Mouse (Mus musculus): ENCODE data around the gene Rnf144b.

Gene Rnf144b

DNA sequence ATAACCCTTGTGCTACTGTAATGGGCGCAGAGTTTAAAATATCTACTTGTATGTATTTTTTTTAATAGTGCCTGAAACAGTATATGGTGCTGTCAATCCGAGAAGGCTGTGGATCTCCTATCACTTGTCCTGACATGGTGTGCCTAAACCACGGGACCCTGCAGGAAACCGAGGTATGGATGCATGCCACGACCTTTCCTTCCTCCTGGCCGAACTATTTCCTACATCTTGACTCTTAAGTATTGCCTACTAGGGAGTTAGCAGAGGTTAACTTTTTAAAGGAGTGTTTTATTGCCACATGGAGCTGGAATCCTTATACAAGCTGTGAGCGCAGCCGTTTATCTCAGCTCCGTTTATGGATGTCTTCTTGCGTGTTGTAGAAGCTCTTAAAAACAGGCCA lies 98.0 kb downstream of the Rnf144b start:
- WGBS, result 78% methylated on average over 10 of the region's 10 CpGs

DNA sequence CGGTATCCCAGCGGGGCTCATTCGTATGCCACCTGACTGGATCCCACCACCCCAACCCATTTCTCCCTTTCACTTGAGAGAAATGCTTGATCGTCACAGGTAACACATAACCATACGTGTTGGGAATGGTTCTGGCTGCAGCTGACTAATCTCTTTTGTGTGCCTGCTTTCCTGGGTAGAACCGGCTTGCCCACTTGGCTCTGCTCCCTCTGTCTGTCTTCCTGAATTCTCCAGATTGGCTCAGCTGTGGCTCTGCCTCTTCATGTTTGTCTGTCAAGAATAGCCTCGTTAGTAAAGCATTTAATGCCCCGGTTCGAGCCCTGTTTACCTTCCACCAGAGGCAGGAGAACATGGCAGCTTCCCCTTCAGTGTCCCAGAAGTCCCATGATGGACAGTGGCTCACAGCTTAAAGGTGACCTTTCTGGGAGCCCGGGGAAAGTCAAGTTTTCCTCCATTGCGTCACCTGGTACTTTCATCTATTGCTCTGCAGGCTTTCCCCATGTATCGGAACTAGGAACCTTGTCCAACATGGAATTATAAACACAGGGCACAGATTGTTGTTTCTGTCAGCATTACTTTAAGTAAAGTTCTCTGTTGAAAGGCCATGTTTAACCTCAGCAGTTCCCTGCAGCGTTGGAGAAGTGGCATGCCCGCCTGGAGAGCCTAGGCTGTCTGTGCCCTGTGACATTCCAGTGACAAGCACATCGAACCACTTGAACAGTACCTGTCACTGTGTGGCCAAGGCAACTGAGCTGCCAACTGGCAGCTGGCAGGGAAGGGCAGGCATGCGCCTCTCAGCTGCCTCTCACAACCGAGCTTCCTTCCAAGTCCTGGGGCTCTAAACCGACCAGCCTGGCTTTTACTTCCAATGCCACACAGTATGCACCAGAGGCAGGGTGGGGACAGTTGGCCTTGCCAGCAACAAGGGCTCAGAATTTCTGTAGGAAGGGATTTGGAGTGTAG lies 101.4 kb downstream of the Rnf144b start:
- 34% methylated on average over 18 of the region's 18 CpGs for WGBS

DNA sequence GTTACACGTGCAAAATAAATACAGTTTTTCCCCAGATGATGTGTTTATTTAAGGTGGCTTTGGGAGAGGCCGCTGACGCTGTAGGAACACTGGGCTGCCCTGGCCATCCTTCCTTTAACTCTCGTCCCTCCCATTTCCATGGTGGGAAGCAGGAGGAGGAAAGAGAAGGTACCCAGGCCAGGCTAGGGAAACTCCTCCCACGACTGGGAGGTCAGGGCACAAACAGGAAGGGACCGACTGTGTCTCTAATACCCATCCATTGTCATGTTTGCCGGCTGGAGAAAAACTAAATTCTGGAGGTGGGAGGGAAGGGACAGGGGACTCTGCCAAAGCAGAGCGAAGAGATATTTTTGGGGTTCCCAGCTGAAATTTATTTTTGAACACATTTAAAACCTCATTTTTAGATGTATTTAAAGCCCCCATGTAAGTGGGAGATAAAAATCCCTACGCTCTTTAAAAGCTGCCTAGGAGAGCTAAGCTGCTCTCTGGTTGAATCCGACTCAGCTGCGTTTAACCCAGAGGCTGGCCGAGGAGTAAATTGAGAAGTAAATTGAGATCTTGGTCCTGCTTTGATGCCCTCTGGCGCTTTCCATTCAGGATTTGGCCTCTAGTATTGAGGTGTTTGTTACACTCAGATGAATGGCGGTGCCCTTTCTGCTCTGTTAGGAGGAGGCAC lies 102.3 kb downstream of the Rnf144b start:
- 25% methylated on average over 14 of the region's 14 CpGs for WGBS

DNA sequence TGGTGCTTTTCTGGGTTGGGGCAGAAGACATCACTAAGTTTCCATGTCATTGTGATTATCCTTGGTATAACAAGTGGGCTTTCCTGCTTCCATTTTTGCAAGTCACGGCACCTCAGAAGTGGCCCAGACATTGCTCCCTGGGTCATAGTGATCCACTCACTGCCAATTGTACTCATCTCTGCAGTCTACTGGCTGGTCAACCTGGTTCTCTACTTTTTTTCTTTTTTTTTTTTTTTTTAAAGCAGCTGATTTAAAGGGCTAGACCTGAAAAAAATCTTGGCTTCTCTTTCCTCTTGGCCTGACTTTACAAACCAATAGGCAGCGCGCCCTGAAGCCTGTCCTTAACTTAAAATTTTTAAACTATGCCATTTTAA lies 102.9 kb downstream of the Rnf144b start:
- WGBS, result 63% methylated on average over 3 of the region's 3 CpGs

DNA sequence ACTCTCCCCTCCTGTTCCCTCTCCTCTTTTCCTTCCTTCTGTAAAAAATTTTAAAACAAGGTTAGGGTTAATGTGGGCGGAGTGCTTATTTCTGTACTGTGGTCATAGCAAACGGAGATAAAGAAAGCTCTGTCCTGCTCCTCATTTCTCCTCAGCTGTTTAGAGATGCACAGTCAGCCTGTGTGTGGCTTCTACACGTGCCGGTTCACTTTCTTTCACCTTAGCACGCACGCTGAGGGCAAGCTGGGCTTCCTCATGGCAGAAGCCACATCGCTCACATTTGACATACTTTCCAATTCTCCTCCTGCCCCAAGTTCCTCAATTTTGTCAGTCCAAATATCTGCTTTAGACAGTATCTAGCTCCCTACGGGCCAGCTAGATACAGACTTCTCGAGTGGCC lies 103.3 kb downstream of the Rnf144b start:
- WGBS, result 63% methylated on average over 9 of the region's 9 CpGs

DNA sequence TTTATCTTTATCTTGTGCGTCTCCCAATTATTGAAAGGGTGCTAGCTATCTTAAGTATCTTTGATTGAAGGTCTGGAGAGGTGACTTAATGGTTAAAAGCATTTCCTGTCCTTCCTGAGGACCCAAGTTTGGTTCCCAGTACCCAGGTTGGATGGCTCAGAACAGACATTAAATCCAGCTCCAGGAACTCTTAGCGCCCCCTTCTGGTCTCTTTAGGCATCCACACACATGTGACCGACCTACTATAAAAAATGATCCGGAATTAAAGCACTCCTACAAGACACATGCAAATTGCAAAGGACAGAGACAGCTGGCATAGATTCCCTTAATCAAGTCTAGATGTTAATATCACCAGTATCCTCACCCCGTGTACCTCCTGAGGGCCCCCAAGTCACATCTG lies 104.1 kb downstream of the Rnf144b start:
- WGBS, result 81% methylated on average over 5 of the region's 5 CpGs

DNA sequence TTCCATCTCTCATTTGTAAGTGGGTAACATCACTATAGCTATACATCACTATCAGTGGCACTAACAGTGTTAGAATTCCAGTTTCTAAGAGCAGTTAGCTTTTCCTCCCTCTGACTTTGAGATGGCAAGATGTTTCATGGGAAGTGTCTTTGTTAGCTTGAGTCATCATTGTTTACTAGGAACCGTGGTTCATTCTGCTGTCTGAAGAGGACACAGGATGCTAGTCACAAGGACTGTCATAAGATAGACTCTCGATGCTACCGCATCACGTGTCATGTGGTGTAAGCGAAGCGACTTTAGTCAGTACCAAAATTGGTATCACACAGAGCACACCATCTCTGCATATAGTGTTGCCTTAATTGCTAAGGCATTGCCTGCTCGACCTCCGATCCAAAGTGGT lies 105.7 kb downstream of the Rnf144b start:
- 76% methylated on average over 8 of the region's 8 CpGs for WGBS

DNA sequence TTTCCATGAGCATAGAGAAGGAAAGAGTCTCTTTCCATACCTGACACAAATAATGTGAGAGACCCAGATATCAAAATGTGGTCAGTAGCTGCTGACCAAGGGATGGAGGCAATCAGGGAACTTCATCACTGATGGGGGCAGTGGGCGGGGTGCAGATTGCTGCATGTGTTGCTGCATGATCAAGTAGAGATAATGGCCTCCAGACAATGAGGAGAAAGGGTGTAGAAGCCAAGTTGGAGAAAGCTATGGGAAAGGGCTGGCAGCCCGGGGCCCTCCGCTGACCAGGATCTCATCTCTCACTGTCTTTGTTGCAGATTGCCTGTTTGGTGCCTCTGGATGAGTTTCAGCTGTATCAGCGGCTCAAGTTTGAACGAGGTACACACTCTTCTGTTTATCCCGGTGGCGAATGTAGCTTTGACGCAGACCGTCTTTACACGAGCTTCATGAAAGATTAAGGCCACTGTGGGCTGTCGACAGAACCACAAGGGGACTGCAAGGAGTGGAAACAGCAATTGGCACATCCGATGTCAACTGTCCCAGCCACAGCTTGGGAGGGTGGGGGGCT lies 106.3 kb downstream of the Rnf144b start:
- 91% methylated on average over 12 of the region's 12 CpGs for WGBS

DNA sequence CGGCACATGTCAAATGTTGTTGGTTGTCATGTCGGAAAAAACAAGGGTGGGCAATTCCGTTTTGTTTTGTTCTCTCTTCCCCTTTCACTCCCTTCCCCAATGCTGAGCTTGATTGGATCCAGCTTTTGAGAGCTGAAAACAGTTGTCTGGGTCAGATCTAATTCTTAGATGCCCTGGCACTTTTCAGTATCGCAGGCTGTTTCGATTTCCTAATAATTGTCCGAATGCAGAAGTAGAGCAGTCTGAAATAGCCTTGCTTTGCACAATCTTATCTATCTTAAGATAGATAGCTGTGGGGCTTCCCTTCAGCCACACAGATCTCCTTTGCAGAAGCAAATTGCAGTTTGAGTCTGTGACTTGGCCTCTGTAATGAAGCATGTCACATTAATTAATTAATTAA lies 109.7 kb downstream of the Rnf144b start:
- WGBS, result 78% methylated on average over 6 of the region's 6 CpGs

DNA sequence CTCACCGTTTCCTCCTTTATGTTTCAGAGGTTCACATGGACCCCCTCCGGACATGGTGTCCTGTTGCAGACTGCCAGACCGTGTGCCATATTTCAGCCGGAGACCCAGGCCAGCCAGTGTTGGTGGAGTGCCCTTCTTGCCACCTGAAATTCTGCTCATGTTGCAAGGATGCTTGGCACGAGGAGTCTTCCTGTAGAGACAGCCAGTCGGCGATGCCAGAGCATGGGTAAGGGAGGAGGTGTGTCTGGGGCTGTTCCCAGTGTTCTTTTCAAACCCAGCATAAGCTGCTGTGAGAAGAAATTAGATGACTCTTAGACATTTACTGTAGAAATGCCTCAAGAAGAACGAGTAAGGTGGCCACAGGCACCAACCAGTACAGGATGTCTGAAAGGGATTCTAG lies 114.9 kb downstream of the Rnf144b start:
- 61% methylated on average over 8 of the region's 8 CpGs for WGBS

DNA sequence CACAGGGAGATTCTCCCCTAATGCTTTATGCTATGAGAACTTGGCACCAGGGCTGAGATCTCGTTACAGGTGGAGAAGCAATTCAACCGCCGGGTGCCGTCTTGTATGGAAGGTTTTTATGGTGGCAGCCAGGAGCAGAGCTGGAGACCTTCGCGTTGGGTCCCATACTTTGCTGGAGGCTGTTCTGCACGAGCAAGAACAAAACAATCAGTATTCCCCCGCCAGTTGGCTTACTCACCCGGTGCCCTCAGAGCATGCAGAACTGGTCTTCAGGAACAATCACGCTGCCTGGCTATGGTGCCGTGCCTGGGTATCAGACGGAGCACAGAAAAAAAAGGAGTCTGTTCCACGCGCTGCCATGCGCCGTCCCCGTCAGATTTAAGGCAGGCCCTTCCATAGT lies 115.7 kb downstream of the Rnf144b start:
- WGBS, result 77% methylated on average over 17 of the region's 17 CpGs

DNA sequence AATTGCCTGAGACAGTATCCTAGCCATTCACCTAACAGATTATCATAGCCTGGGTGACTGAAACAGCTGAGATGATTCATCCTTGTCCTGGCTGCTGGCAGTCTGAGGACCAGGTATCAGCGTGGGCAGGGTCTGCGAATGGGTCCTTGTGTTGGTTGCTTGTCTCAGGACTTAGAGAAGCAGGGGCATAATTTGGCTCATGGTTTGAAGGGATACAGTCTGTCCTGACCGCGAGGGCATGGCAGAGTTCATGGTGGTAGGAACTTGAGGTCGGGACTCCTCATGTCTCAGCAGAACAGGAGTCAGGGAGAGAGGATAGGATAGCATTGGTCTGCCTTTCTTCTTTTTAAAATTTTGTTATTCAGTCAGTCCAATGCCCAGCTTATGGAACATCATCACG lies 121.1 kb downstream of the Rnf144b start:
- 94% methylated on average over 6 of the region's 6 CpGs for WGBS

DNA sequence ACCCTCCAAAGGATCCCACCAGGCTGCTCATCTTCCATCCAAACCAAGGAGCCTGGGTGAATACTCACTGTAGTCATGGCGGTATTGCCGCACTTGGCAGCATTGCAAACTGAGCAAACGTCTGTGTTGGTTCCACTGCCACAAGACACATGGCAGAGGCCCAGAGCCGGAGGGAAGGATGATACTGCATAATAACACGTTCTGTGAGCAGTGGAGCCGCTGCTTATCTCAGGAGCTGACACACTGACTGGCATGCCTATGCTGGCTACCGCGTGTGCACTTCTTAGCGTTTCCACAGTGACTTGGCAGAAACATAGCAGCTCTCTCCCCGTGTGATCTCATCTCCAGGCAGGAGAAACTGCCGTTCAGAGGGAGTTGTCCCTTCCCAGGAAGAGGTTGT lies 122.3 kb downstream of the Rnf144b start:
- 13% methylated on average over 11 of the region's 11 CpGs for WGBS

DNA sequence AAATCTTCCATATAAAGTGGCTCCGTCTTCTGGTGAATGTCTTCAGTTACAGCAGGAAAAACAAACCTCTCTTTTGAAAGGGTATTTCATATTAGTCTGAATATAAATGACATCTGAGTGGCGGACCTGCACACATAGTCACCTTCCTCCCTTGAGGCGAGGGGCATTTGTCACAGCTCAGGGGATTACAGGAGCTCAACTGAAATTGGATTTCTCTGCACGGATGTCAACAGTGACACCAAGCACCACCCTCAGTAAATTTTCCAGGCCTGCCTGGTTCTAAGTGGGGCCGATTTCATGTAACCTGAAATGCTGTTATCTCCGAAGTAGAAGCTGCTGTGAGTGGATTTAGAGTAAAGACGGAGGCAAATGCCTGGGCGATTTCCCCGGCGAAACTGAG lies 124.0 kb downstream of the Rnf144b start:
- 88% methylated on average over 10 of the region's 10 CpGs for WGBS

DNA sequence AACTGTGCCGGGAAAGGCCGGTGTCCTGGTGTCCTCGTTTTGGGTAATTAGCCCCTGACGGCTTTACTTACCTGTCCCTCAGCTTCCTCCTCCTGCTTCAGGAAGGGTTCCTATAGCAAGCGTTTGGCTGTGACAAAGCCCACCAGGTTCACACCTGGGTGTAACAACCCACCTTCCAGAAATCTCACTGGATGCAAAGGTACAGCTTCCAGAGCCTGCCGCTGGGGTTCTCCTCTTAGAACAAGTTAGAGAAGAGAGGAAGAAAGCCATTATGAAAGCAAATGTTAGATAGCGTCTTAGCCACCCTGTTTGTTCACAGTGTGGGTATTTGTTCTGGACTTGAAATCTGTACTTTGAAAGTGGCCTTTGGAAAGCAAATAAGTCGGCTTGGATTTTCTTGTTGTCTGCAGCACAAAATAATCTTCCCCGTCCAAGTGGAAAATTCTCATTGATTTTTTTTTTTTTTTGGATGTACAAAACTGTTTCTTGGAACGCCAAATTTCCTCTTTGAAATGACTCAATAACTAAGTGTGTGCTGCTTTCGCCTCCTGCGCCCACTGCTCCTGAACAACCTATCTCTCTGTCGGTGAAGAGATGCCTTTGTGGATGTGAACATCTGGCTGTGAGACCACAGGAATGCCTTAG lies 124.8 kb downstream of the Rnf144b start:
- WGBS, result 74% methylated on average over 13 of the region's 13 CpGs

DNA sequence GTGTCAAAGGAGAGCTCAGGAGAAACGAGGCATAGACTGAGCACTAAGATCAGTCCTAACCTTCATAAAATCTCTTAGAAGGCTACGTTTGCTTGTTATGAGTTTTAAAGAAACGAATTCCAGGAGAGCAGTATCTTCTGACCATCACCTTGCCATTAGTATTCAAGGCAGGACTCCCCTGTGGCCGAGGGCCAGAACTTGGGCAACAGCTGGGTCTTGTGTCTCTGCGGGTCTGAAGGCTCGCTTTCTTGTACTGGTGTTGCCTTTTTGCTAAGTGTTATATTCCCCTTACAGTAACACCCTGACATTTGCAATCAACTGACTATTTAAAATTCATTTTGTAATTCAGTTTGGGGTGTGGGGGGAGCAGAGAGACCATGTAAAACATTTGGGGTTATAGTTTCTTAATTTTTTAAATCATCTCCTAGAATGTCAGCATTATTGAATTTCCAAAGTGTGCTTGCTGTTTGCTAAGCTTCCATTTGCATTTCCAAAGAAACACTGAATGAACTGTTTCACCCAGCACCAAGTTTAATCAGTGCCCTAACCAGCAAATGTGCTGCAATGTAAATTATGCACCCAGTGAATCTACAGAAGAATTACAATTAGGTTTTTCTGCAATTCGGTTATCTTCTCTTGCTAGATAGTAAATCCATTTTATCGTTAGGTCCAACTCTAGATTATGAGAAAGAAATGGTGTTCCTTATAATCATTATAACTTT lies 126.0 kb downstream of the Rnf144b start:
- WGBS, result 69% methylated on average over 8 of the region's 8 CpGs

DNA sequence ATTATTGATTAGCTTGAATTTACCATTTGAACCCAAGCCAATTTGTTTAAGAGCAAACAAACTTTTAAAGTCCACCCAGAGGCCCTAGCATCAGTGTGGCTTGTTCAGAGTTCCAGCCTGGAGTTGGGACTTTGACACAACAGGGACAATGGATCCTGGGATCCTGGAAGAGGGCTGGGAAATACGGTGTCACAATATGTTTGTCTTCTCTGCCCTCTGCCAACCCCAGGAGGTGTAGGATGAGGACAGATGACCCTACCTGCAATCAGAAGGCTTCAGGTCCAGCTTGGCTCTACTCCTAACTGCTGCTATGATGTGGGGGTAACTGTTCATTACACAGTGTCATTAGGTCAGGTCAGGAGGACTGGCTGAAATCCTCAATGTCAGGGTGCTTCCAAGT lies 128.2 kb downstream of the Rnf144b start:
- WGBS, result 92% methylated on average over 1 of the region's 1 CpGs

DNA sequence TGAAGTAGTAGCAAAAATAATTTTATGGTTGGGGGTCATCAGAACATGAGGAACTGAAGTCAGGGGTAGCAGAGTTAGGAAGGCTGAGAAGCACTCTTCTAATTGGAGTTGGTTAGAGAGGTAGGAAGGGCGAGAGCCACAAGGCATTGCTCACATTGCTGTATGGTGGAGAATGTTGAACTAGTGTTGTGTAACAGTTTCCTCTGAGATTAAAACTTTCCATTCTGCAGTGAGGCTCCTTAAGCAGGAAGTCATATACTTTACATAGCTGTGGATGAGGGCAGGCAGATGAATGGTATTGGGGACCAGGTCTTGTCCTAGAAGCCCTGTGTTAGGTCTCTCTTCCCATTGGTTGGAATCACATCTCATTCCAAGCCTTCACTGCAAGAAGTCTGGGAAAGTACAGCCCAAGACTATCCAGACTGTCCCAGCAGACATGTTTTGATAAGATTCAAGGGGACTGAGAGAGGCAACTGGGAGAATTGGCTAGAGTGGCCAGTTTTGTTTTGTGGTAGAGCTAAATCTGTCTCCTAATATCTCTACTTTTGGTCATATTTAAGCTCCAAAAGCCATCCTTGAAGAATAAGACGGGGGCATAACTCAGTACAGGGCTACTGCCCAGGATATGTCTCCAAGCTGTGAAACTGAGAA lies 128.8 kb downstream of the Rnf144b start:
- 92% methylated on average over 2 of the region's 2 CpGs for WGBS

DNA sequence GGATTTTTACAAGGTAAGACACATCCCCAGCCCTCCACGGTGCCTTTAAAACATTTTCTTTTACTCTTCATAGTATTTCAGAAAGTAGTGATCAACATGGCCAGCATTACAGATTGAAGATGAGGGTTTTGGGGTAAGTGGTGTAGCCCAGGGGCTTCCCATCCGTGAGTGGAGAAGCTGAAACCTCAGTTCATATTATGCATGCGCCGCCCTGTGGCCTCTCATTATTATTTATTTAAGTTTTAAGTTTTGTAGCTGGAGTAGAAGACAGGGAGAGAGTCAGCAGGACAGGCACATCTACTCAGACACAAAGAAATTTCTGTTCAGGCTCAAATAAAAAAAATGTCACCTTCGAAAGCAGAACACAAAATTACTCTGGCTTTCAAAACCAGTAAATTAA lies 131.3 kb downstream of the Rnf144b start:
- WGBS, result 62% methylated on average over 5 of the region's 5 CpGs

DNA sequence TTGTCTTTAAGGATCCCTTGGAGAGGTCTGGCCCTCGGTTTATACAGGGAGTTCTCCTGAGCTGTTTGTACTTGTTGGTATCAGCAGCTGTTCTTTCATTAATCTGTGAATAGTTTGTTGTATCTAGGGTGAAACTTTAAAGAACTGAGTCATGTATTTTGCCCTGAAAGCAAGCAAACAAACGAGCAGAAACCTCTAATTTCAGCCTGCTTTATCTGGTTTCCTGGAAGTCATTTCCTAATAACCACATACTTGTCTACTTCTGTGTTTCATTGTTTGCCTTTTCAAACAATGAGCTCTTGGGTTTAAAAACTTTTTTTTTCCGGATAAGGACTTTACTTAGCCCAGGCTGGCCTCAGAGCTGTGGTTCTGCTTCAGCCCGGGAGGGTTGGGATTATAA lies 136.8 kb downstream of the Rnf144b start:
- 61% methylated on average over 4 of the region's 4 CpGs for WGBS

DNA sequence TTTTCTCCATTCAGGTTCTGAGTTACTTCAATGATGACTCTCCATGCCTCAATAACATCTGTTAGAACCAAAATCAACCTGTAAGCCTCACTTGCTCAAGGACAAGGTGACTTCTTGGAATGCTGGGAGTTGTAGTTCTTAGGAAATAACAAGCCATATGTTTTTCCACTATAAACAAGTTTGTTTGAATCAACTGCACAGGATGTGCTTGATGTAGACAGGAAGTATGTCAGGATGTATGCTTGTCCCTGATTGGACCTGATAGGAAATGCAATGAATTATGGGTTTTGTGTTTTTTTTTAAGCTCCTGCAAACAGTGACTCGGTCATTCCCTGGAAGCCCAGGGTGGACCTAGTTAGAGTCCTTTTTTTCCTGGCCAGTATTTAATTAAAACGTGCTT lies 139.5 kb downstream of the Rnf144b start:
- 47% methylated on average over 2 of the region's 2 CpGs for whole genome bisulfite sequencing
